In genomic region chr3:25660285-25660684, GRCm38 (mm10) we compare ENCODE assay signal across 27 mouse cellular contexts.
DNase-seq lines count a peak whose midpoint lies in the region; ATAC-seq and TF ChIP-seq lines count a peak whose summit lies in the region.
"Had no signal": no experiment of that assay in that cellular context is flagged by ENCODE, and none has a peak within 500 bp of the region (broad histone marks: within the 10 kb centered on the region; RNA-seq: fewer than 3 reads in every experiment).

No protein-coding gene starts in this region.

- H3K4me3 ChIP-seq in forebrain, postnatal 0 days (ENCODE audit: low read depth, low read length): no peak overlapping the region
- no peak overlapping the region for H3K4me3 ChIP-seq in forebrain, embryonic 11.5 days (ENCODE audit: low read depth, low read length)
- no peak overlapping the region for H3K4me3 ChIP-seq in layer of hippocampus, adult 2 months
- H3K4me3 ChIP-seq in limb, embryonic 10.5 days: no peak overlapping the region
- H3K4me3 ChIP-seq: embryonic facial prominence, embryonic 10.5 days; embryonic facial prominence, embryonic 13.5 days; erythroblast, embryonic 14.5 days; heart, embryonic 12.5 days; heart, embryonic 15.5 days; hindbrain, embryonic 10.5 days had no signal

- ATAC-seq in forebrain, postnatal 0 days: peak; percentile 68
- ATAC-seq in forebrain, embryonic 11.5 days (replicated peaks; ENCODE audit: low FRiP score): no peak
- ATAC-seq: CD4-positive, CD25-positive, alpha-beta regulatory T cell, adult 4 months; inflammation-experienced regulatory T-cells, adult 6 months; intestine, embryonic 16.5 days had no signal

- H3K36me3 ChIP-seq in forebrain, postnatal 0 days (ENCODE audit: insufficient read depth): no peaks in the 10 kb centered on the region
- H3K36me3 ChIP-seq in forebrain, embryonic 11.5 days (ENCODE audit: control insufficient read depth, insufficient read depth, low read length): no peaks in the 10 kb centered on the region
- no peaks in the 10 kb centered on the region for H3K36me3 ChIP-seq in limb, embryonic 10.5 days
- H3K36me3 ChIP-seq: embryonic facial prominence, embryonic 10.5 days; embryonic facial prominence, embryonic 13.5 days; heart, embryonic 12.5 days; heart, embryonic 15.5 days; hindbrain, embryonic 10.5 days had no signal

- H3K9me3 ChIP-seq in forebrain, postnatal 0 days (ENCODE audit: low read length): no peaks in the 10 kb centered on the region
- H3K9me3 ChIP-seq in forebrain, embryonic 11.5 days (ENCODE audit: control insufficient read depth, low read length): no peaks in the 10 kb centered on the region
- no peaks in the 10 kb centered on the region for H3K9me3 ChIP-seq in limb, embryonic 10.5 days (replicated peaks)
- H3K9me3 ChIP-seq: embryonic facial prominence, embryonic 10.5 days; embryonic facial prominence, embryonic 13.5 days; heart, embryonic 12.5 days; heart, embryonic 15.5 days; hindbrain, embryonic 10.5 days had no signal

- DNase-seq in forebrain, postnatal 0 days: no peak
- DNase-seq in forebrain, embryonic 11.5 days (ENCODE audit: low spot score): no peak
- no peak for DNase-seq in layer of hippocampus, adult 2 months (ENCODE audit: low spot score in 2 of 2)
- DNase-seq in layer of hippocampus, postnatal 25 days (ENCODE audit: extremely low spot score in 1 of 2, low spot score in 1 of 2): no peak
- peak; percentile 52 for DNase-seq in brain, adult 2 months (ENCODE audit: low read depth, low spot score)
- DNase-seq in limb, embryonic 10.5 days (ENCODE audit: low spot score): no peak
- DNase-seq: adrenal gland, adult 2 months; adrenal gland, postnatal 14 days; cerebellum, adult 11-12 months; cerebellum, adult 8-10 months; cerebellum, postnatal 10 days; cerebellum, postnatal 36 days; embryo, embryonic 11 days; gastrocnemius, postnatal 25 days; heart, adult 18-20 months; heart, postnatal 10 days; heart, postnatal 36 days had no signal

- WGBS in forebrain, postnatal 0 days: 64% methylated on average over 3 of the region's 3 CpGs
- WGBS in forebrain, embryonic 11.5 days: 95% methylated on average over 3 of the region's 3 CpGs
- WGBS in limb, embryonic 10.5 days: 96% methylated on average over 3 of the region's 3 CpGs

- no peak overlapping the region for H3K9ac ChIP-seq in forebrain, postnatal 0 days
- H3K9ac ChIP-seq in forebrain, embryonic 11.5 days (ENCODE audit: low read length): no peak overlapping the region
- H3K9ac ChIP-seq: embryonic facial prominence, embryonic 13.5 days; heart, embryonic 12.5 days; heart, embryonic 15.5 days; hindbrain, embryonic 14.5 days had no signal

- no peak overlapping the region for H3K4me2 ChIP-seq in forebrain, postnatal 0 days (ENCODE audit: low read depth)
- H3K4me2 ChIP-seq in forebrain, embryonic 11.5 days (ENCODE audit: low read depth, low read length, severe bottlenecking): no peak overlapping the region
- H3K4me2 ChIP-seq: embryonic facial prominence, embryonic 13.5 days; heart, embryonic 12.5 days; heart, embryonic 15.5 days; hindbrain, embryonic 14.5 days had no signal

- H3K27me3 ChIP-seq in forebrain, postnatal 0 days (ENCODE audit: insufficient read depth, low read length): no peaks in the 10 kb centered on the region
- H3K27me3 ChIP-seq in forebrain, embryonic 11.5 days (ENCODE audit: control insufficient read depth, insufficient read depth, low read length): no peaks in the 10 kb centered on the region
- H3K27me3 ChIP-seq in limb, embryonic 10.5 days (ENCODE audit: low read depth, poor library complexity, severe bottlenecking): no peaks in the 10 kb centered on the region
- H3K27me3 ChIP-seq: embryonic facial prominence, embryonic 13.5 days; heart, embryonic 12.5 days; heart, embryonic 15.5 days had no signal

- no peaks in the 10 kb centered on the region for H3K4me1 ChIP-seq in forebrain, postnatal 0 days (ENCODE audit: insufficient read depth)
- H3K4me1 ChIP-seq in forebrain, embryonic 11.5 days (replicated peaks; ENCODE audit: control insufficient read depth, insufficient read depth, low read length): no peaks in the 10 kb centered on the region
- no peaks in the 10 kb centered on the region for H3K4me1 ChIP-seq in limb, embryonic 10.5 days
- H3K4me1 ChIP-seq: embryonic facial prominence, embryonic 10.5 days; embryonic facial prominence, embryonic 13.5 days; heart, embryonic 12.5 days; heart, embryonic 15.5 days; hindbrain, embryonic 10.5 days had no signal

- no peak for TF ChIP-seq CTCF in forebrain, postnatal 0 days (IDR thresholded peaks at IDR 0.05; ENCODE audit: low read depth)
- no peak for TF ChIP-seq CTCF in layer of hippocampus, adult 2 months (conservative IDR thresholded peaks at IDR 0.05)

- no peak overlapping the region for H3K27ac ChIP-seq in forebrain, postnatal 0 days (ENCODE audit: low read depth, low read length)
- no peak overlapping the region for H3K27ac ChIP-seq in forebrain, embryonic 11.5 days (ENCODE audit: low read depth, low read length)
- H3K27ac ChIP-seq in layer of hippocampus, adult 2 months: peak overlapping the region; percentile 54; the same call in 1 of the 2 replicates
- H3K27ac ChIP-seq in limb, embryonic 10.5 days: no peak overlapping the region
- H3K27ac ChIP-seq: embryonic facial prominence, embryonic 10.5 days; embryonic facial prominence, embryonic 13.5 days; heart, embryonic 15.5 days; hindbrain, embryonic 10.5 days; hindbrain, embryonic 14.5 days had no signal
